Mouse (Mus musculus) small intestine, adult 2 months (tissue): ENCODE results near the gene Ccl6. TPM values are rescaled to one million over a fixed set of nuclear protein-coding genes. Genes with fewer than 3 reads are reported as not detected.

Experiments
- H3K27ac ChIP-seq: fragments of 200-500 bp; 2 replicates; pipeline ENCODE4 v1.5.1; 2012; ENCODE audit warnings: low read depth, low read length, control low read depth, inconsistent platforms; ENCODE audit not compliant: insufficient read depth
- H3K27me3 ChIP-seq: fragments of 200-500 bp; 2 replicates; pipeline ENCODE4 v1.6.1; 2012; ENCODE audit warnings: mild to moderate bottlenecking, moderate library complexity, low read length, inconsistent platforms; ENCODE audit not compliant: control insufficient read depth, insufficient read depth
- H3K36me3 ChIP-seq: fragments of 200-500 bp; 2 replicates; pipeline ENCODE4 v1.6.1; 2012; ENCODE audit warnings: mild to moderate bottlenecking, low read length, control low read depth, inconsistent platforms; ENCODE audit not compliant: control insufficient read depth, insufficient read depth
- H3K4me1 ChIP-seq: fragments of 200-500 bp; 2 replicates; pipeline ENCODE4 v1.6.1; 2012; ENCODE audit warnings: low read length, inconsistent platforms, mixed read lengths; ENCODE audit not compliant: control insufficient read depth, insufficient read depth, insufficient read length
- H3K4me3 ChIP-seq: fragments of 200-500 bp; 2 replicates; pipeline ENCODE4 v1.5.1; 2012; ENCODE audit warnings: low read depth, mild to moderate bottlenecking, control low read depth, inconsistent platforms, low read length, moderate library complexity
- CTCF ChIP-seq: fragments of 200-500 bp; IDR thresholded peaks from 2 replicates; pipeline ENCODE4 v1.5.1; 2012; ENCODE audit warnings: low read depth, mild to moderate bottlenecking, control low read depth, inconsistent platforms, low read length, moderate library complexity, mixed read lengths; ENCODE audit not compliant: insufficient replicate concordance, insufficient read length; ENCODE audit errors: extremely low read depth
- POLR2A ChIP-seq: fragments of 200-500 bp; IDR thresholded peaks from 2 replicates; pipeline ENCODE4 v1.6.1; 2012; ENCODE audit warnings: low read depth, mild to moderate bottlenecking, control low read depth, inconsistent platforms, low read length, moderate library complexity
- WGBS: fragments of 180-500 bp; shearing (Covaris S2); methylation state at CpG from one replicate; pipeline ENCODE4 v1.1.7; 2018; 5-methylcytosine and 5-hydroxymethylcytosine counted together
- polyA plus RNA-seq: library from polyadenylated mRNA; depleted of rRNA; stranded (reverse); fragments of >200 nt; gene quantifications from 2 replicates; pipeline ENCODE4 v1.2.3, GENCODE M21; 2012

Gene Ccl6
- polyA plus RNA-seq, 1 experiment, result 32.1 TPM

DNA sequence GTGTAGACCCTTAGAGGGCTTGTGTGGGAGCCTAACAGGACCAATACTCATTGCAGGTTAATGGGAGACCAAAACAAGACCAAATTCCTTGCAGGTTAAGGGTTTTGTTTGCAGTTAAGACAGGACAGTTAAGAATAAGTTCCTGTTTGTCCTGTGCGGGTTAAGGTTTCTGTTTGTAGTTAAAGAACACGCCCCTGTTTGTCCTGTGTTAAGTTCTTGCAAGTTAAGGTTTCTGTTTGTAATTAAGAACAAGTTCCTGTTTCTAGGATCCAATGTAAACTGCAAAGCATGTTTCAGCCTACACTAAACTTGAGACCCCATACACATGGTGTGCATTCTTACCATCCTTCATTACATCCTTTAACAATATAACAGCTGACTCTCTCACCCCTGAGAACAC is 22.7 kb downstream of the Ccl6 start:
- H3K27ac ChIP-seq, result peak overlapping the region; percentile 10
- WGBS, result 22% methylated on average over 2 of the region's 2 CpGs
- H3K27me3 ChIP-seq, result no peaks in the 10 kb centered on the region
- no peaks in the 10 kb centered on the region for H3K36me3 ChIP-seq
- no peak for TF ChIP-seq POLR2A
- TF ChIP-seq CTCF, result no peak
- no peak overlapping the region for H3K4me3 ChIP-seq
- H3K4me1 ChIP-seq, result peaks cover 10% of the 10 kb centered on the region; the same call in 1 of the 2 replicates

DNA sequence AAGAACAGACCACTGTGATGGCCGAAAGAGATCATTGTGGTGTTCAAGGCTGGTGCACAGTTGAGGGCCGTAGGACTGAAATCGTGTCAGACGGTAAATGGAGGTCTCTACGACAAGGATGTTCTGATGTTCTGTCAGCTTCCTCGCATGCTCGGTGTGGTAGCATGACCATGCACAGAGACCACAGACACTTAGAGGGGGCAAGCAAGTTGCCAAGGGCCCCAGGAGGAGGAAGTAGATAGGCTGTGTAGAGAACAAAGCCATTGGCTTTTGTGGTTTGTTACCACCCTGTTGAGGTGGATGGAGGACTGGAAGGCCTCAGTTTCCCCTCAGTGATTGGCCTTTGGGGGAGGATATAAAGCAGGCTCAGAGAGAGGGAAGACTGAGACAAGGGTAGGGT is 23.6 kb downstream of the Ccl6 start:
- Histone ChIP-seq H3K27ac (no peak overlapping the region), H3K4me3 (no peak overlapping the region), H3K27me3 (no peaks in the 10 kb centered on the region), H3K36me3 (no peaks in the 10 kb centered on the region), H3K4me1 (peaks cover 10% of the 10 kb centered on the region; the same call in 1 of the 2 replicates)
- WGBS, result 93% methylated on average over 7 of the region's 7 CpGs
- no peak for TF ChIP-seq POLR2A
- TF ChIP-seq CTCF, result no peak

DNA sequence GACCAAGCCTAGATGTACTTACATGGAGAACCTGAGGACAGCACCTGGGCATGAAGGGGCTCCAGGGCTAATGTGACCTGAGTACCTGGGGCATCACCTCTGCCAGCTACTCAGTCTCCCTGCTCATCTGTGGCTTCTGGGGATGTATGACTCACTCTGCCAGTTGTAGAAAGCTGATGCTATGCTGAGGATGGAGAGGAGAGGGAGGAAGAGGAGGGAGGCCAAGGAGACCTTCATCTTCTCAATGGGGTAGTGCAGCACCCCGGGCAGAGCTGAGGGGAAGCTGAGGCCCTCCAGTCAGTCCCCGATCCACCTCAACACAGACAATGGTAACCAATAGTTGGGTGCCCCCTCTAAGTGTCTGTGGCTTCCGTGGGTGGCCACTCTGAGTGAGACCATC is 24.1 kb downstream of the Ccl6 start:
- 87% methylated on average over 3 of the region's 3 CpGs for WGBS
- Histone ChIP-seq H3K36me3 (no peaks in the 10 kb centered on the region), H3K27me3 (no peaks in the 10 kb centered on the region), H3K4me3 (no peak overlapping the region), H3K4me1 (peaks cover 10% of the 10 kb centered on the region; the same call in 1 of the 2 replicates), H3K27ac (no peak overlapping the region)
- TF ChIP-seq CTCF (no peak), POLR2A (no peak)

DNA sequence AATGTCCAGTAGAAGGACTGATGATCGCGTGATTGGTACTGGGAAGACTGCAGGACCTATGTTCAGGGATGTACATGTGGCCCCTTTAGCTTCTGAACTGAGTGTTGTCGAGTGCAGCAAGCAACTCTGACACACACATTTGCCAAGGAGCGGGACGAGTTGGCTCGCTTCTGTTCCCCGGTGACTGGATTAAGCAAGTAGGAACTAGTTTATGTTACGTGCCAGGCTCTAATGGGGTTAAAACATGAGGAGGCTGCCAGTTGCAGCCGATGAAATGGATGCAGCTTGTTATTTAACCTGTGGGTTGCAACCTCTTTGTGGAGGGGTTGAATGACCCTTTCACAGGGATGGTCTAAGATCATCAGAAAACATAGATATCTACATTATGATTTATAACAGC is 24.8 kb downstream of the Ccl6 start:
- Histone ChIP-seq H3K4me1 (peaks cover 10% of the 10 kb centered on the region; the same call in 1 of the 2 replicates), H3K36me3 (no peaks in the 10 kb centered on the region), H3K27me3 (no peaks in the 10 kb centered on the region), H3K27ac (no peak overlapping the region), H3K4me3 (no peak overlapping the region)
- 90% methylated on average over 9 of the region's 9 CpGs for WGBS
- TF ChIP-seq POLR2A (no peak), CTCF (no peak)

DNA sequence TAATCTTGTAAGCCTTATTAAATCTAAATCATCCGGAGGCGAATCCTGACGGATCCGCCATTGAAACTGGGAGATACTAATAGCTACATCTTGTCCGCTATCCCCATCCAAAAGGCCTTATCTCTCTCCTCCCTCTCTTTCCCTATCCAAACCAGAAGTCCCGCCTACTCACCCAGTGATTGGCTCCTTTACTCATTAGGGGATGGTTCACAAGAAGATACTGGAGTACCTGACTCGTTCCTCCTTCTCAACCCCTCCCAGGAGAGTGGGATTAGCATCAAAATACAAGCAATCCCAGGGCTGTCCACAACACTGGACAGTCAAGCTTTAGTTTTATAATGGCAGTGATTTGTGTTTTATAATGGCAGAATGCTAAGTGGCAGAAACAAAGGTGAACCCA is 25.6 kb downstream of the Ccl6 start:
- Histone ChIP-seq H3K4me3 (no peak overlapping the region), H3K4me1 (peaks cover 7% of the 10 kb centered on the region; the same call in 1 of the 2 replicates), H3K27me3 (no peaks in the 10 kb centered on the region), H3K27ac (no peak overlapping the region), H3K36me3 (no peaks in the 10 kb centered on the region)
- TF ChIP-seq CTCF (no peak), POLR2A (no peak)
- 83% methylated on average over 7 of the region's 7 CpGs for WGBS

DNA sequence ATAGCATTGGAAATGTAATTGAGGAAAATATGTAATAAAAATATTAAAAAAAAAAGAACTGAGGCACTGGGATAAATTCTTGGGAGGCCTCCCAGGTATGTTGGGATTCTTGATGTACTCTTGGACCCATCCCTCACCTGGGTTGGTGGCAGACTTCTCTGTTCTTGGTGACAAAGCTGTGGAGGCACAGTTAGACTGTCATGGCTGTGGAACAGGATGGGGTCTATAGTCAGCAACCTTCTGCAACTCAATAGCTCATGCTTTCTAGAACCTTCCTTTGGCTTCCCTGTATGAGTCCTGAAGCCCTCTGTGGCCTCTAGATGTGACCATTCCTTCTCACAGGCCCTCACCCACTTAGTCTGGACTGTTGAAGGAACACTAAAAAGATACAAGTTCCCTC is 26.3 kb downstream of the Ccl6 start:
- TF ChIP-seq POLR2A (no peak), CTCF (no peak)
- Histone ChIP-seq H3K27ac (no peak overlapping the region), H3K4me3 (no peak overlapping the region), H3K4me1 (peaks cover 7% of the 10 kb centered on the region; the same call in 1 of the 2 replicates), H3K36me3 (no peaks in the 10 kb centered on the region), H3K27me3 (no peaks in the 10 kb centered on the region)

DNA sequence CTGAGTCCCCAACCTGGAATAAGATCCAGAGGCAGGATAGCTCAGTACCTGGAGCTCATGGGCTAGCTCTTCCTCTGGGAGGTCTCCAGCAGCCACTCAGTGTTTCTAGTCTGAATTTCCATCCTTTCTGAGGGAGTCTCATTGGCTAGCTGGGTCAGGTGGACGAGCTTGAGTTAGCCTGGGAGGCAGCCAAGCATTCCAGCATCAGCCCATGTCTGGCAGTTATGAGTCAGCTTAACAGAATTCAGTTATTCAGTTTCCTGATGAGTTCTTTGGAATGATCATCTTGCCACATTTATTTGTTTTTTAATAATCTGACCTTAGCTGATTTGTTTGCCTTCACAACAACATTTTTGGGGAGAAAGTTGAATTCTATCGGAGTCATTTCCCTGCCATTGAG is 29.1 kb downstream of the Ccl6 start:
- TF ChIP-seq CTCF (no peak), POLR2A (no peak)
- no peaks in the 10 kb centered on the region for H3K4me1 ChIP-seq
- no peak overlapping the region for H3K27ac ChIP-seq
- H3K36me3 ChIP-seq, result no peaks in the 10 kb centered on the region
- no peak overlapping the region for H3K4me3 ChIP-seq
- WGBS, result 52% methylated on average over 2 of the region's 2 CpGs
- no peaks in the 10 kb centered on the region for H3K27me3 ChIP-seq
